Mouse (Mus musculus): ENCODE data around the gene Stra6. TPM values are rescaled to one million over a fixed set of nuclear protein-coding genes. Genes with fewer than 3 reads are reported as not detected.

Stra6 gene
- polyA plus RNA-seq, 1 experiment = 0.65 TPM

DNA sequence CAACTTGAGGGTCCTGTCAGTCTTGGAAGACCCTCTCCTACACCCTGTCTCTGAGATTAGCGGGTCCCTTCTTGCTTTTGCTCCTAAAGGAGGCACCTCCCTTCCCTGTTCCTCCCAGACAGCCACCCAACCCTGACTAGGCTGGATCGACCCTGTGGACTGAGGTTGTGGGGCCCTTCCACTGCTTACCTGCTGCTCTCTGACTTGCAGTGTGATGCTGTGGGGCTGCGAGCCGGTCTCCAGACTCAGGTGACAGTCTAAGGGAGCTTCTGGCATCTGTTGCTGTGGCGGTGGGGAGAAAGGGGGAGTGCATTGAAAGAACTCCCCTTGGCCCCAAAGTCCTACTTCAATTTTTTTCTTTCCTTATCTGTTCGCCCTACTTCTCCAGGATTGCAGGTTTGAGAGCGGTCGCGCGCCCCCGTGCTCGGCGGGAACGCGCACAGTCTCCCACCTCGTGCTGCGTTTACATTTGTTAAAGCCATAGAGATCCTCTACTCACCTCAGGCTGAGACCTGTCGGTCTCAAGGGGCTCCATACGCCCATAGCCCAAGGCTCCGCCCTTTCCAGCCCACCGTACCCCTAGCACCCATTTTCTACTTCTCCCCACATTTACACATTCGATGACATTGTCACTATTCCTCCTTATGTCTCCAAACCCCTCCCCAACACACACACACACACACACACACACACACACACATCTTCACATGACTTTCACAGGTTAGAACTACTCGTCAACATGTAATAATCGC lies 137.7 kb downstream of the Stra6 start:
- no peak overlapping the region for H3K4me3 ChIP-seq (replicated peaks; ENCODE audit: extremely low read depth, low read depth, low read length)
- TF ChIP-seq CTCF (IDR thresholded peaks at IDR 0.05; ENCODE audit: insufficient read depth, low read length) (no peak), POLR2A (IDR thresholded peaks at IDR 0.05; ENCODE audit: borderline replicate concordance, extremely low read depth, low read depth, low read length) (no peak)
- no peak for DNase-seq
- H3K4me1 ChIP-seq (ENCODE audit: control insufficient read depth, insufficient read depth, low read length) = peaks cover 5% of the 10 kb centered on the region; the same call in 1 of the 2 replicates
- WGBS = 3% methylated on average over 24 of the region's 24 CpGs

- Histone ChIP-seq H3K4me1 (ENCODE audit: control insufficient read depth, insufficient read depth, low read length) (peaks cover 5% of the 10 kb centered on the region; the same call in 1 of the 2 replicates), H3K4me3 (replicated peaks; ENCODE audit: extremely low read depth, low read depth, low read length) (no peak overlapping the region)
- 3% methylated on average over 37 of the region's 37 CpGs for WGBS
- no peak for DNase-seq
- no peak for TF ChIP-seq CTCF (IDR thresholded peaks at IDR 0.05; ENCODE audit: insufficient read depth, low read length)
- TF ChIP-seq POLR2A (IDR thresholded peaks at IDR 0.05; ENCODE audit: borderline replicate concordance, extremely low read depth, low read depth, low read length) = no peak
Measured at GRCm38 (mm10) chr9:58201861-58202549, 138.4 kb downstream of the Stra6 start.

GRCm38 (mm10) chr9:58202676-58203453 lies 139.3 kb downstream of the Stra6 start:
- peaks cover 5% of the 10 kb centered on the region; the same call in 1 of the 2 replicates for H3K4me1 ChIP-seq (ENCODE audit: control insufficient read depth, insufficient read depth, low read length)
- no peak overlapping the region for H3K4me3 ChIP-seq (replicated peaks; ENCODE audit: extremely low read depth, low read depth, low read length)
- TF ChIP-seq POLR2A (IDR thresholded peaks at IDR 0.05; ENCODE audit: borderline replicate concordance, extremely low read depth, low read depth, low read length) (no peak), CTCF (IDR thresholded peaks at IDR 0.05; ENCODE audit: insufficient read depth, low read length) (no peak)
- 9% methylated on average over 14 of the region's 14 CpGs for whole genome bisulfite sequencing
- no peak for DNase-seq

Other genes starting within 250 kb of the Stra6 start
- 16.4 and 16.6 TPM in 2 replicates for gene Arid3b, start 227.0 kb upstream of the Stra6 start, polyA plus RNA-seq (2012; rRNA removed)
- 131 and 138 TPM in 2 replicates for gene Ubl7, start 152.8 kb upstream of the Stra6 start, polyA plus RNA-seq (2012; rRNA removed)
- 69.3 and 90.1 TPM in 2 replicates for gene Sema7a, start 123.7 kb upstream of the Stra6 start, polyA plus RNA-seq (2012; rRNA removed)
- gene Cyp11a1, start 57.4 kb upstream of the Stra6 start, polyA plus RNA-seq (2012; rRNA removed) = 0.15 and 0.28 TPM in 2 replicates
- gene Ccdc33, start 55.0 kb downstream of the Stra6 start, polyA plus RNA-seq (2012; rRNA removed) = 7.8 and 8.5 TPM in 2 replicates
- gene Islr, start 140.5 kb downstream of the Stra6 start, polyA plus RNA-seq (2012; rRNA removed) = 62.6 and 74.0 TPM in 2 replicates
- gene Islr2, start 140.5 kb downstream of the Stra6 start, polyA plus RNA-seq (2012; rRNA removed) = 0.11 and 0.90 TPM in 2 replicates
- 24.0 and 29.6 TPM in 2 replicates for gene Pml, start 186.0 kb downstream of the Stra6 start, polyA plus RNA-seq (2012; rRNA removed)
- gene Stoml1, start 189.4 kb downstream of the Stra6 start, polyA plus RNA-seq (2012; rRNA removed) = 38.8 and 52.2 TPM in 2 replicates
- 231 and 235 TPM in 2 replicates for gene Loxl1, start 249.4 kb downstream of the Stra6 start, polyA plus RNA-seq (2012; rRNA removed)